Mouse (Mus musculus): ENCODE data around the gene Sde2. TPM values are rescaled to one million over a fixed set of nuclear protein-coding genes. Genes with fewer than 3 reads are reported as not detected.

Gene Sde2
- polyA plus RNA-seq, 1 experiment, result 7.5 TPM

DNA sequence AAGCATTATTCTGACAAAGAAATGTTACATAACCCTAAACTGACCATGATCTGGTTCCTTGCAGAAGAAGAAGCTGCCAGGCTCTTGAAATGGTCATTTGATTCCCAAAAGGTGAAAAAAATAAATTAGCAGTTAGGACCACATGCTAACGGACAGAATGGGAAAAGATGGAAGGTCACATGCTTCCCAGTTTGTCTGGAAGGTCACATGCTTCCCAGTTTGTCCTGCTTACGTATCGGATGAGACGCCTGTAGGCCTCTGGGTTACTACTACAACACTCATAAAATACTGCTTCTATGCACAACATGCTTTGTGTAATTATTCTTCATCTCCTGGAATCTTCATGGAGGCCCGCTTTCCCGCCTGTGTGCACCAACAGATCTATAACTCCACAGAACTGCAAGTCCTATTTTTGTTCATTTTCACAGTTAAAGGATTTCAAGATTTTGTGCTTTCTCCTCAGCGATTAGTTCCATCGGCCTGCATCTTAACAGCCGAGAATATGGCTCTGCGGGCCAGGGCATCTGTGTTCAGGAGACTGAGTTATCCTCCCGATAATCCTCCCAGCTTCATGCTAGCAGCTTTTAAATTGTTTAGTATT, 1.1 kb upstream of the Sde2 start:
- Histone ChIP-seq H3K27ac (replicated peaks; ENCODE audit: low read depth, low read length) (peak overlapping the region; percentile 87), H3K4me1 (ENCODE audit: control insufficient read depth, insufficient read depth, insufficient read length, low read length) (peaks cover 12% of the 10 kb centered on the region), H3K4me3 (ENCODE audit: insufficient read depth, low read depth, low read length) (peak overlapping the region; percentile 47)

DNA sequence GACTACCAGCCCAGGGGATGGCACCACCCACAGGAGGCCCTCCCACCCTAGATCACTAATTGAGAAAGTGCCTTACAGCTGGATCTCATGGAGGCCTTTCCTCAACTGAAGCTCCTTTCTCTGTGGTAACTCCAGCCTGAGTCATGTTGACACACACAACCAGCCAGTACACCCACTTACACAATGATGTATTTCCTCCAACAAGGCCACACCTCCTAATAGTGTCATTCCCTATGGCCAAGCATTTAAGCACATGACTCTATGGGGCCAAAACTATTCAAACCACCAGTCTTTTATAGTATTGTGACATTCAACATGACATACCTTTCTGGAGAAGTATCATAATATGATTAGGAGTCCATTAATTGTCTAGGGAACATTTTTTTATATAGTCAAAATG, 7.8 kb downstream of the Sde2 start:
- H3K4me3 ChIP-seq (ENCODE audit: insufficient read depth, low read depth, low read length), result no peak overlapping the region
- no peak overlapping the region for H3K27ac ChIP-seq (replicated peaks; ENCODE audit: low read depth, low read length)
- no peaks in the 10 kb centered on the region for H3K4me1 ChIP-seq (ENCODE audit: control insufficient read depth, insufficient read depth, insufficient read length, low read length)

DNA sequence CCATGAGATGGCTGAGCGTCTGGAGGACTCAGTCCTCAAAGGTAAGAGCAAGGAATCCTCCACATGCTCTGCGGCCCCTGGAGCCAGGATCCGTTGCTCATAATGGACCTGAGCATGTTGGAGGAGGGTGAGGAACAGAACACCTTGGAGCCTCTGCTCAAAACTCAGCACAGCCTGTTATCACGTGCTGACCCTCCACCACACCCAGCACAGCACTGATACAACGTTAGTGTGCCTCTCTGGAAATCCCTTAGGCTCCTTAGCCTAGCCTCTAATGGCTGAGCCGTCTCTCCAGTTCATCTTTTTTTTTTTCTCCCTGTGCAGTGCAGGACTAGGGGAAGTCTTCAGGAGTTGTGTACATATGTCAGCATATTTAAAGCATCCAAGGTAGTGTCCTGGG, 9.1 kb downstream of the Sde2 start:
- H3K27ac ChIP-seq (replicated peaks; ENCODE audit: low read depth, low read length), result no peak overlapping the region
- H3K4me1 ChIP-seq (ENCODE audit: control insufficient read depth, insufficient read depth, insufficient read length, low read length), result no peaks in the 10 kb centered on the region
- H3K4me3 ChIP-seq (ENCODE audit: insufficient read depth, low read depth, low read length), result no peak overlapping the region

DNA sequence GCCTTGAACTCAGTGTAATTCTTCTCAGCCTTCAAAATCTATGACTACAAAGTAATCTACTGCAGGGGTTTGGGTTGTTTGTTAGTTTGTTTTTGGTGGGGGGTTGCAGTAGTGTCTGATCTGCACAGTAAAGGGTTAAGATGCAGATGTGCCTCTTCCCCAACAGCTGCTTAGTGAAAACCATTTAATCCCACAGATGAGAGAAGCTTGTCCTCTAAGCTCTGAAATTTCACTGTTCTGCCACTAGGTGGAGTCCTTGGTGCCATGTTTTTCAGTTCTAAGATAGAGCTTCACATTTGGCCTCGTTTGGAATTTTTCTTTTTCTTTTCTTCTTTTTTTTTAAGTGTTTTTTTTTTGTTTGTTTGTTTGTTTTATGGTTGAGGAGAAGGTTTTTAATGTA, 12.7 kb downstream of the Sde2 start:
- H3K4me3 ChIP-seq (ENCODE audit: insufficient read depth, low read depth, low read length), result no peak overlapping the region
- H3K27ac ChIP-seq (replicated peaks; ENCODE audit: low read depth, low read length), result no peak overlapping the region
- H3K4me1 ChIP-seq (ENCODE audit: control insufficient read depth, insufficient read depth, insufficient read length, low read length), result no peaks in the 10 kb centered on the region

DNA sequence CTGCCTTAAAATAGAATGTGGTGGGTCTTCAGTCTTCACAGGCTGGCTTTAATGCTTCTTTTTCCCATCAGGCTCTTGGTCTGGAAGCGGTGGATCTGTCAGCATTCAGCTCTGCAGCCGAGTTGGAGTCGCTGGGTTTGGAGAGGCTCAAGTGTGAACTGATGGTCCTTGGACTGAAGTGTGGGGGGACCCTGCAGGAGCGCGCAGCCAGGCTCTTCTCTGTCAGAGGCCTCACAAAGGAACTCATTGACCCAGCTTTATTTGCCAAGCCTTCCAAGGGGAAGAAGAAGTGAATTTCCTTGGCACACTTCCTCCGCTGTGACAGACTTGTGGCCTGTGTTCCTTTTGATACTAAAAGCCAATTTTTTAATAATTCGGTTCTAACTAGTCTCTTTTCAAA, 15.1 kb downstream of the Sde2 start:
- Histone ChIP-seq H3K4me1 (ENCODE audit: control insufficient read depth, insufficient read depth, insufficient read length, low read length) (no peaks in the 10 kb centered on the region), H3K4me3 (ENCODE audit: insufficient read depth, low read depth, low read length) (no peak overlapping the region), H3K27ac (replicated peaks; ENCODE audit: low read depth, low read length) (no peak overlapping the region)

DNA sequence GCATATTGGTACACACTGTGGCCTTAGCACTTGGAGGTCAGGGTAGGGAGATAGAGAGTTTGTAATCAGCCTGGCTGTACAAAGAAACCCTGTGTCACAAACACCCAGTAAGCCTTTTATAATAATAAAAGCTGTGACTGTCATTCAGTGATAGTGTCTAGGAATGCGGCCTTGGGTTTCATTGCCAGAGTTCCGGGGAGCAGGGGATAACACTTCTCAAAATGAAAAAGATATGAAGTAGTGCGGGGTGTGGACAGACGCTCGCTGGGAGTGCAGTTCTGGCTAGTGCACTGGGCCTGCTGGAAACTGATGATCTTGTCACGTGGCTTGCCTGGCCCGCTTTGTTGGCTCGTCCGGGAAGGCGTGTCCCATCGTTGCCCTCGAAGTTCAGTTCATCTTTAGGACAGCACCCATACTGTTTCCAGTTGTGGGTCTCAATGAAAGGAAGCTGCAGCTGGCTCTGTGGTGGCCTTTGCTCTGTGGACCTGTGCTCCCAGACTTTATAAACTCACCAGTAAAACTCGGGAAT, 19.3 kb downstream of the Sde2 start:
- Histone ChIP-seq H3K27ac (replicated peaks; ENCODE audit: low read depth, low read length) (no peak overlapping the region), H3K4me1 (ENCODE audit: control insufficient read depth, insufficient read depth, insufficient read length, low read length) (no peaks in the 10 kb centered on the region), H3K4me3 (ENCODE audit: insufficient read depth, low read depth, low read length) (no peak overlapping the region)

DNA sequence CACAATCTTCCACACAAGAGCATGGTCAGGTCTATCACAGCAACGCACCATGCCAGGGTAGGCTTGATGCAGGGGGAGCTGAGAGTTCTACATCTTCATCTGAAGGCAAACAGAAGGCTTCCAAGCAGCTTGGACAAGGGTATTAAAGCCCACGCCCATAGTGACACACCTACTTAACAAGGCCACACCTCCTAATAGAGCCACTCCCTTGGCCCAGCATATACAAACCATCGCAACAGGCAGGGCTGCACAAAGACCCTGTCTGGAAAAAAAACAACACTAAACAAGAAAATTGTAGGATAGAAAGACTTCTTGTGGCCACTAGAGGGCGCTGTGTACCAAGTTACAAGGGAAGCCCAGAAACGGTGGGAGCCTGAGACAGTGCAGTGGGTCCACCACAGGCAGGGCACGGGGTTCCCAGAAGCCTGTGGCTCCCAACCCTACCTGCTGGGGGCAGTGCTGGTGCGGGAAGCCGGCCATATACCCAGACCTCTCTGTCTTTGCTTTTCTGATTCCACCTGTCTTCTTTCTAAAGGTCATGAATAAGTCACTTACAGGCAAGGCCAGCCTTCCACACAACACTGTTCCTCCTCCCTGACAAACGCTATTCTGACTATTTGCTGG, 23.0 kb downstream of the Sde2 start:
- Histone ChIP-seq H3K4me1 (ENCODE audit: control insufficient read depth, insufficient read depth, insufficient read length, low read length) (no peaks in the 10 kb centered on the region), H3K27ac (replicated peaks; ENCODE audit: low read depth, low read length) (no peak overlapping the region), H3K4me3 (ENCODE audit: insufficient read depth, low read depth, low read length) (no peak overlapping the region)

DNA sequence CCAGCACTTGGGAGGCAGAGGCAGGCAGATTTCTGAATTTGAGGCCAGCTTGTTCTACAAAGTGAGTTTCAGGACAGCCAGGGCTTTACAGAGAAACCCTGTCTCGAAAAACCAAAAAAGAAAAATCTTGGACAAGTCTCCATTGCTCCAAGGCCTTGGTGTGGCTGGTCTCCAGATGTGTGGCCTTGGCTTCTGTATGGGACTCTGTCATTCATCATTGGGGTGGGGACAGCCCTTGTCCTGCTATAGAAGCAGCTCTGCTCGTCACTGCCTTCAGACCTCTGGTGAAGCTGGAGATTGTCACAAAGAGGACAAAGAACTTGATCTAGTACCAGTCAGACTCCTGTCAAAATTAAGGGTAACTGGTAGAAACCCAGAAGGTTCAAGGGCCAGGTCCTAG, 23.7 kb downstream of the Sde2 start:
- H3K4me3 ChIP-seq (ENCODE audit: insufficient read depth, low read depth, low read length), result no peak overlapping the region
- H3K4me1 ChIP-seq (ENCODE audit: control insufficient read depth, insufficient read depth, insufficient read length, low read length), result no peaks in the 10 kb centered on the region
- H3K27ac ChIP-seq (replicated peaks; ENCODE audit: low read depth, low read length), result no peak overlapping the region

DNA sequence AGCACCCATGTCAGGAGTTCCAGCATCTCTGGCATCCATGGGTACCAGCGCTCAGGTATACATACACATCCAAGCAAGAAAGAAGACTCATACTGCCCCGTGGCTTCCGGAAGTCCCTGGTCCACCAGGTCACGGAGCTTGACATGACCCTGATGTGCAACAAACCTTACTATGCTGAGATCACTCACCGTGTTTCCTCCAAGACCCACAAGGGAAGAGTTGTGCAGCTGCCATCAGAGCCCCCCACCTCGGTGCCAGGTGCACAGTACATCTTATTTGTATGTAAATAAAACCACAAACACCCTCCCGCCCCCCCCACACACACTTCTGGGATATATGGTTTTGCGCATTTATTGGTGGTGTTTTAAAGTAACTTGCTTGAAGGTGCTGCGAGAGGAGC, 24.2 kb downstream of the Sde2 start:
- no peak overlapping the region for H3K27ac ChIP-seq (replicated peaks; ENCODE audit: low read depth, low read length)
- H3K4me3 ChIP-seq (ENCODE audit: insufficient read depth, low read depth, low read length), result no peak overlapping the region
- no peaks in the 10 kb centered on the region for H3K4me1 ChIP-seq (ENCODE audit: control insufficient read depth, insufficient read depth, insufficient read length, low read length)

DNA sequence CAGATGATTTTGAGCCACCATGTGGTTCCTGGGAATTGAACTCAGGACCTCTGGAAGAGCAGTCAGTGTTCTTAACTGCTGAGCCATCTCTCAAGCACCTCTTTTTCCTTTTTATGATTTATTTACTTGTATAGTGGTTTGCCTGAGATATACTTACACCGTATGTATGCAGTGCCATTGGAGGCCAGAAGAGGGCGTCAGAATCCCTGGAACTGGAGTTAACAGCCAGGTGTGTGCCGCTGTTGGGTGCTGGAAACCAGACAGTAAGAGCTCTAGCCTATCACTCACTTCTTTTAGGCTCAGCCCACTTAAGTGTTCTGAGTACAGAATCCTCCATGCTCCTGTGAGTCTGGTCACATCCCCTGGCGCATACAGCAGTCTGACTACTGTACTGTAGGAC, 26.5 kb downstream of the Sde2 start:
- Histone ChIP-seq H3K4me1 (ENCODE audit: control insufficient read depth, insufficient read depth, insufficient read length, low read length) (no peaks in the 10 kb centered on the region), H3K4me3 (ENCODE audit: insufficient read depth, low read depth, low read length) (no peak overlapping the region), H3K27ac (replicated peaks; ENCODE audit: low read depth, low read length) (no peak overlapping the region)

DNA sequence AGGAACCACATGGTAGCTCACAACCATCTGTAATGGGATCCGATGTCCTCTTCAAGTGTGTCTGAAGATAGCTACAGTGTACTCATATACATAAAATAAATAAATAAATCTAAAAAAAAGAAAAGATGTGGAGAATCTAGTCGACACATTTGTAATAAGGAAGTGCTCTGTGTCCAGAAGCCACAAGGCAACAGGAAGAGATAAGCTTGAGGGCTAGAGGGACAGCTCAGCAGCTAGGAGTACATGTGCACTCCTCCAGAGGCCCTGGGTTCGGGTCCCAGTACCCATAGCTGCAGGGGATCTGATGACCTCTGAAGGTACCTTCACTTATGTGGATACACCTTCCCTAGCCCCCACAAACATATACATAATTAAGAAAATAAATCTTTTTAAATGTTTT, 30.8 kb downstream of the Sde2 start:
- no peak overlapping the region for H3K4me3 ChIP-seq (ENCODE audit: insufficient read depth, low read depth, low read length)
- no peak overlapping the region for H3K27ac ChIP-seq (replicated peaks; ENCODE audit: low read depth, low read length)
- no peaks in the 10 kb centered on the region for H3K4me1 ChIP-seq (ENCODE audit: control insufficient read depth, insufficient read depth, insufficient read length, low read length)

DNA sequence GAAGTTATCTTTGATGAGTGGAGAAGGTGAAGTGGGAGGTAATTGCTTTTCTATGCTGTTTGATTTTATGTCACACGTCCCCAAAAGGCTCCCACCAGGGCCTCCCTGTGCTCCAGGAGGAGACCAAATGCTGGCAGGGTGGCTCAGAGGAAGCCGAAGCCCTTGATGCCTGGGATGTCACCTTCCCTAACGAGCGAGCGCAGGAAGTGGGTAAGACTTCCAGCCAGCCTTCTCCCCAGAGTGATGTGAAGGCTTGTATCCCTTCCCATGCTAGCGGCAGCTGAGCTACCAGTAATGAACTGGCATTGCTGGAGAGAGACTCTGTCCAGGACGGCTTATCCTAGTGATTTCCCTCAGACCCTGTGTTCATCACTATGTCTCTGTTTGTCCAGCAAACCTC, 32.8 kb downstream of the Sde2 start:
- Histone ChIP-seq H3K4me1 (ENCODE audit: control insufficient read depth, insufficient read depth, insufficient read length, low read length) (no peaks in the 10 kb centered on the region), H3K27ac (replicated peaks; ENCODE audit: low read depth, low read length) (no peak overlapping the region), H3K4me3 (ENCODE audit: insufficient read depth, low read depth, low read length) (no peak overlapping the region)

DNA sequence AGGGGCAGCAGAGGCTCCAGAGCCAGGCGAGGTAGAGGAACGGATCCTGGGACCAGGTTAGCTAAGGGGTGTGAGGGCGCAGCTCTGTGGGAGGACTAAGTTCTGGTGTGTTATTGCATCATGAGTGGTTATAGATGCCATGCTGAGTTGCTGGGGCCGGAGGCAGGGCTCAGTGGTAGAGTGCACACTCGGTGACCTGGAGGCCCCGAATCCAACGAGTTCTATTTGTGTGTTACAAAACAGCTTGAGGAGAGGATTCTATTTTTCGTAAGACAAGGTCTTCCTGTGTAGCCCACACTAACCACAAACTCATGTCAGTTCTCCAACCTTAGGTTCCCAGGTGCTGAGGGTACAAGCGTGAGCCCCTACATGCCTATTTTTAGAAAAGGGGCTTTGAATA, 33.6 kb downstream of the Sde2 start:
- no peak overlapping the region for H3K27ac ChIP-seq (replicated peaks; ENCODE audit: low read depth, low read length)
- no peaks in the 10 kb centered on the region for H3K4me1 ChIP-seq (ENCODE audit: control insufficient read depth, insufficient read depth, insufficient read length, low read length)
- H3K4me3 ChIP-seq (ENCODE audit: insufficient read depth, low read depth, low read length), result no peak overlapping the region

DNA sequence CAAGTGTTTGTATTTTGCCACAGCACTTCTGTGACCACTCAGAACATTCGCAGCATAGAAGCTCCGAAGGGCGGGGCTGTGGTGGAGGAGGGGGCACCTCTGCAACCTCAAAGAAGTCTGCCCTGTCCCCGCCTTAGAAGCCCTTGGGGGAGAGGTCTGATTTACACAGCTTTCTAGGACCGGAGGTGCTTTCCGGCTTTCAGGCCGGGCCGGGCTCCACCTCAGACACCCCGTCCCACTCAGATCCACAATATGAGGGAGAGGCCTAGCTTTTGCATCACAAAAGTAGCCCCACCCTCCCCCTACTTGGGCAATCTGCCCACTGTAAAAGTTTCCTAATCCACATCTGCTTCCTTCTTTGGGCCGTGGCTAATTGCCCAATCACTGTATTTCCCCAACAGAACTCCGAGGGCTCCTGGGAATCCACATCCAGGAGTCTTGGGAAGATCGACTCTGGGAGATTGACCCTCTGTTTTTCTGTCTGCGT, 37.7 kb downstream of the Sde2 start:
- no peaks in the 10 kb centered on the region for H3K4me1 ChIP-seq (ENCODE audit: control insufficient read depth, insufficient read depth, insufficient read length, low read length)
- H3K4me3 ChIP-seq (ENCODE audit: insufficient read depth, low read depth, low read length), result 0 out of 2 replicates have a peak overlapping the region, but pooled peaks have one; percentile 11
- H3K27ac ChIP-seq (replicated peaks; ENCODE audit: low read depth, low read length), result no peak overlapping the region

DNA sequence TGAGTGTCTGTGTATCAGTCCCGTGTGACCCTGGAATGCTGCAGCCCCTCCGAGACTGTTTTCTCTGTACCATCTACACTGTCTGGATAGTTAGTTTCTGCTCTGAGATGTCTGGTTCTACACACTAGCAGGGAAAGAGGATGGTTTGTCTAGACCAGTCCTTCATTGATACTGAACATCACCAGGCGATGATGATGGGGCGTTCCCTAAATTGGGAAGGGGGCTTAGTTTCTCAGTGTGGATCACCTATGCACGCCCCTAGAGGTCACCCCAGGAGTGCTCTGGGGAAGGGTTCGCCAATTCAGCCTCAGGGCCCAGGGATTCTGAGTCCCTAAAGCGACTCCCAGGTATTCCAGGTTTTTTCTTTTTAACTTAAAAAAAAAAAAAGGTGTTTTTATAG, 38.2 kb downstream of the Sde2 start:
- no peak overlapping the region for H3K4me3 ChIP-seq (ENCODE audit: insufficient read depth, low read depth, low read length)
- H3K27ac ChIP-seq (replicated peaks; ENCODE audit: low read depth, low read length), result no peak overlapping the region
- no peaks in the 10 kb centered on the region for H3K4me1 ChIP-seq (ENCODE audit: control insufficient read depth, insufficient read depth, insufficient read length, low read length)

DNA sequence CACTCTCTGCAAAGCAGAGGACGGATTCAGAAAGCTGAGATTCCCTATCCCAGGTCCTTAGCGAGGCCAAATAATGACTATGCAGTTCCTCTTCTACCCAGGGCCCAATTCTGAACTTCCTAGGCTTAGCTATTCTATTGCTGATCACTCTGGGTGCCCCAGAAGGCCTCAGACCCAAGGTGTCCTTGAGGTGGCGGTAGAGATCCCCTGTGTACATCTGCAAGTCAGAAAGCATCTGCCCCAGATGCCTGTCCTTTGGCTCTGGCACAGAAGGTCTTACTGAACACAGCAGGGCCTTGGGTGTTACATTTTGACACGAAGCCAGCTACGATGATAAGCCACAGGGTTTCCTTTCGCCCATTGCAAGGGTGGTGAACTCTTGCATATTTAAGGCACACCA, 38.9 kb downstream of the Sde2 start:
- Histone ChIP-seq H3K4me1 (ENCODE audit: control insufficient read depth, insufficient read depth, insufficient read length, low read length) (no peaks in the 10 kb centered on the region), H3K4me3 (ENCODE audit: insufficient read depth, low read depth, low read length) (no peak overlapping the region), H3K27ac (replicated peaks; ENCODE audit: low read depth, low read length) (no peak overlapping the region)

All from brown adipose tissue, adult 24 weeks (tissue).